Mouse (Mus musculus) megakaryocyte, adult 5-6 weeks (primary cell): Measurements from ENCODE around the gene Rasgrp4. TPM values are rescaled to one million over a fixed set of nuclear protein-coding genes. Genes with fewer than 3 reads are reported as not detected.
"Not testable (repeated sequence)": the region's sequence is repeated elsewhere in the genome, so short reads cannot be mapped to it uniquely, and the experiment has no call there.

Experiments used
- ATAC-seq: 2 replicates; pipeline ENCODE4 v1.8.0; 2016; ENCODE audit warnings: mild to moderate bottlenecking, inconsistent platforms; ENCODE audit not compliant: poor library complexity, severe bottlenecking
- total RNA-seq, 2 experiments: library from RNA; stranded (forward) in 1 of 2; stranded (reverse) in 1 of 2; fragments of 153-499, 151-499 nt in 1 of 2; fragments of 221-1000, 200-1000 nt in 1 of 2; gene quantifications; 2 replicates each; pipeline versions ENCODE4 v1.2.3 to v1.2.4; 2015 to 2017

Gene Rasgrp4
- total RNA-seq, 2 experiments from 2014 or later: 25.6 to 75.1 TPM

DNA sequence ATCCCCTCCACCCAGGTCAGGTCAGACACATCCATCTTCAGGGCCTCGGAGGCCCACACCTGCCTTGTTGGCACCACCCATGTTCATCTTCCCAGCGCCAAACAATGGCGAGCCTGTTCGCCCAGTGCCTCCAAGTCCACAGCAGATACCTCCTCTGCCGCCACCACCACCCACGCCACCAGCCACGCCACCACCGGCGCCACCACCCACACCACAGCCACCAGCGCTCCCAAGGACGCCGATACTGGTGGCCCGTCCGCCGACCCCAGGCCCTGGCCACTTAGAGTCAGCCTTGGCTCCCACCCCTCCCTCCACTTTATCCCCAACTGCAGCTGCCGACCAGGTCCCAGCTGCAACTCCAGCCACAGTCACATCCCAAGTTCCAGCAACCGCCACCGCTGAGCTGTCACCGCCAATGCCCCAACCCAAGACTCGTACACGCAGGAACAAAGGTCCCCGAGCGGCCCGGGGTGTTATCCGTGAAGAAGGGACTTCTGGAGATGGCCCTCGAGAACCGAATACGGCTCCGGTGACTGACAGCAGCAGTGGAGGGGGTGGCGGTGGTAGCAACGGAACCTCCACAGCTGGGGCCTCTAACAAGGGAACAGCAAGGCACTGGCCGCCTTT, 37.9 kb downstream of the Rasgrp4 start:
- ATAC-seq: no peak

GRCm38 (mm10) chr7:29178106-29178505, 43.5 kb downstream of the Rasgrp4 start:
- ATAC-seq: no peak

DNA sequence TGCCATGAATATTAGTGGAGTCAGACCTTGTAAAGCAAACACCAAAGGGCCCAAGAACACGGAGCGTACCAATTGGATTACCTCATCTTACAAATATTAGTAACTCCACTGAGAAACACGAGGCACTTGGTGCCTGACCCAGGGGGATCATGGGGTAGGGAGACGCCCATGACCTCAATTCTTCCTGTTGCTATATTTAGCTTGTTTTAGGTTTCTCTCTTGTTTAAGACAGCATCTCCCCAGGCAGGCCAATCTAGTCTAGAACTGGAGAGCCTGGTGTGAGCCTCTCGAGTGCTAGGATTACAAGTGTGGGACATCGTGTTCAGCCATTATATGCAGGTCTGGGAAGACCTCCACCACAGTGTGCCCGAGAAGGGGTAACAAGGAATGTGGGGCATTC, 44.7 kb downstream of the Rasgrp4 start:
- peak; percentile 23; the same call in 1 of the 2 replicates for ATAC-seq

DNA sequence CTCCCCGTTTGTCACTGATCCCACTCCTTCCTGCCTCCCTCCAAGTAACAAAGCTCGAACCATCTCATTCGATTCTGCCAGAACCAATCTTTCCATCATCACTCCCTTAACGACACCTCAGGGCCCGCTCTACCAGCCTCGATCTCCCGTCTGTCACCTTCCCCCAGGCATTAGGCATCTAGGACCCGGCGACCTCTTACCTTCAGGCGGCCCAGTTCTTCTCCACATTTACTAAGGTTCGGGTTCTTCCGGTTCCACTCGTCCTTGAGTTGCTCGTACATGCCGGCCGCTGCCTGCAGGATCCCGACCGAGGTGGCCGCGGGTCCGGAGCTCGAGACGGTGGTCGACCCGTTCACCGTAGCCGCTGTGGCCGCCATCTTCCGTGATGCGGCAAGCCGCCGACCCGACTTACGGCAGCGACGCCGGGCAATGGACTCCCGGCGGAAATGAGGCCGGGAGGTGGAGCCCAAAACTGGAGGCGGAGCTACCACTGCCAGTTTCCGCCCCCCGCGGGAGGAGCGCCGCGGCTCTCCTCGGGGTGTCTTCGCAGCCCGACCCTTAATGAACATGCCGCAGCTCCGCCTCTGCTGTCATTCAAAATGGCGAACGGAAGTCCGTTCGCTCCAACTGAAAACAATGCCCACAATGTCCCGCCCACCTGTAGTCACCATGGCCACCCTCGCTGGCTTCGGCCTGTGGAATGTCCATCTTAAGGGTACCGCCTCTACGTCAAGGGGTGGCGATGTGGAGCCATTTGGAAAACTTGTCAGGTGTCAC, 45.6 kb downstream of the Rasgrp4 start, which contains the start of gene Psmd8:
Gene Psmd8, minus strand, starts transcription at position 625 of the 777 bp plus-strand sequence.
- ATAC-seq: peak; percentile 97

GRCm38 (mm10) chr7:29180854-29181236, 46.2 kb downstream of the Rasgrp4 start:
- no peak for ATAC-seq

- ATAC-seq: not testable (repeated sequence)
Observed at GRCm38 (mm10) chr7:29181323-29181722, 46.7 kb downstream of the Rasgrp4 start.

DNA sequence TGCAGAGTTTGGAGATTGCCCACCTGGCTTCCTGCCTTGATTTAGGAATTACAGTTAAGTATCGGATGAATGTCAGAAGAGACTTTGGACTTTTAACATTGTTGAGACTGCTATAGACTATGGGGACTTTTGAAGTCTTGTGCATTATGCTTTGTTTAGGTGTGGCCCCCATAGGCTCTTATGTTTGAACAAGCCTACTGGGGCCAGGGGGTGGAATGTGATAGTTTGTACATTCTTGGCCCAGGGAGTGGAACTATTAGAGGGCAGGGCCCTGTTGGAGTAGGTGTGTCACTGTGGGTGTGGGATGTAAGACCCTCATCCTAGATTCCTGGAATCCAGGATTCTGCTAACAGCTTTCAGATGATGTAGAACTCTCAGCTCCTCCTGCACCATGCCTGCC, 59.6 kb downstream of the Rasgrp4 start:
- ATAC-seq: not testable (repeated sequence)

GRCm38 (mm10) chr7:29202577-29202976, 67.9 kb downstream of the Rasgrp4 start:
- ATAC-seq: no peak

Other genes with a start within 250 kb of the Rasgrp4 start
- gene Actn4, start 172.5 kb upstream of the Rasgrp4 start, total RNA-seq (2015): 82.5 and 87.8 TPM in 2 replicates
- gene Actn4, start 172.5 kb upstream of the Rasgrp4 start, total RNA-seq (2017): 44.7 and 55.1 TPM in 2 replicates
- 216 and 241 TPM in 2 replicates for gene Eif3k, start 153.0 kb upstream of the Rasgrp4 start, total RNA-seq (2015)
- gene Eif3k, start 153.0 kb upstream of the Rasgrp4 start, total RNA-seq (2017): 340 and 348 TPM in 2 replicates
- gene Map4k1, start 152.8 kb upstream of the Rasgrp4 start, total RNA-seq (2015): 53.8 and 54.4 TPM in 2 replicates
- gene Map4k1, start 152.8 kb upstream of the Rasgrp4 start, total RNA-seq (2017): 44.2 and 60.4 TPM in 2 replicates
- 0.52 and 0.78 TPM in 2 replicates for gene Ryr1, start 9.7 kb upstream of the Rasgrp4 start, total RNA-seq (2015)
- gene Ryr1, start 9.7 kb upstream of the Rasgrp4 start, total RNA-seq (2017): 0.69 and 0.92 TPM in 2 replicates
- 26.5 and 26.7 TPM in 2 replicates for gene Fam98c, start 21.4 kb downstream of the Rasgrp4 start, total RNA-seq (2015)
- gene Fam98c, start 21.4 kb downstream of the Rasgrp4 start, total RNA-seq (2017): 24.0 and 24.2 TPM in 2 replicates
- gene Ggn, start 35.4 kb downstream of the Rasgrp4 start, total RNA-seq (2015): 0.80 and 0.91 TPM in 2 replicates
- gene Ggn, start 35.4 kb downstream of the Rasgrp4 start, total RNA-seq (2017): 0.29 and 0.81 TPM in 2 replicates
- gene Spred3, start 35.6 kb downstream of the Rasgrp4 start, total RNA-seq (2015): 0.66 and 1.3 TPM in 2 replicates
- 0.77 and 0.94 TPM in 2 replicates for gene Spred3, start 35.6 kb downstream of the Rasgrp4 start, total RNA-seq (2017)
- gene Psmd8, start 45.9 kb downstream of the Rasgrp4 start, total RNA-seq (2015): 204 and 215 TPM in 2 replicates
- gene Psmd8, start 45.9 kb downstream of the Rasgrp4 start, total RNA-seq (2017): 191 and 207 TPM in 2 replicates
- gene Catsperg1, start 79.2 kb downstream of the Rasgrp4 start, total RNA-seq (2015): 1.4 and 3.8 TPM in 2 replicates
- 1.2 and 7.5 TPM in 2 replicates for gene Catsperg1, start 79.2 kb downstream of the Rasgrp4 start, total RNA-seq (2017)
- gene Kcnk6, start 97.7 kb downstream of the Rasgrp4 start, total RNA-seq (2015): 9.2 and 10.1 TPM in 2 replicates
- gene Kcnk6, start 97.7 kb downstream of the Rasgrp4 start, total RNA-seq (2017): 14.5 and 14.6 TPM in 2 replicates
- gene Yif1b, start 103.5 kb downstream of the Rasgrp4 start, total RNA-seq (2015): 36.2 and 38.0 TPM in 2 replicates
- gene Yif1b, start 103.5 kb downstream of the Rasgrp4 start, total RNA-seq (2017): 19.1 and 21.8 TPM in 2 replicates
- not detected in 2 replicates for gene 2200002D01Rik, start 113.6 kb downstream of the Rasgrp4 start, total RNA-seq (2015)
- 0.37 and 2.4 TPM in 2 replicates for gene 2200002D01Rik, start 113.6 kb downstream of the Rasgrp4 start, total RNA-seq (2017)
- gene Spint2, start 147.1 kb downstream of the Rasgrp4 start, total RNA-seq (2015): 6.1 and 7.3 TPM in 2 replicates
- gene Spint2, start 147.1 kb downstream of the Rasgrp4 start, total RNA-seq (2017): 2.6 and 5.3 TPM in 2 replicates
- gene Ppp1r14a, start 154.5 kb downstream of the Rasgrp4 start, total RNA-seq (2015): not detected in 2 replicates
- not detected in 2 replicates for gene Ppp1r14a, start 154.5 kb downstream of the Rasgrp4 start, total RNA-seq (2017)
- not detected in 2 replicates for gene Dpf1, start 169.1 kb downstream of the Rasgrp4 start, total RNA-seq (2015)
- not detected in 2 replicates for gene Dpf1, start 169.1 kb downstream of the Rasgrp4 start, total RNA-seq (2017)